Comparison of ENCODE assay signal across 8 mouse cellular contexts in the genomic region with DNA sequence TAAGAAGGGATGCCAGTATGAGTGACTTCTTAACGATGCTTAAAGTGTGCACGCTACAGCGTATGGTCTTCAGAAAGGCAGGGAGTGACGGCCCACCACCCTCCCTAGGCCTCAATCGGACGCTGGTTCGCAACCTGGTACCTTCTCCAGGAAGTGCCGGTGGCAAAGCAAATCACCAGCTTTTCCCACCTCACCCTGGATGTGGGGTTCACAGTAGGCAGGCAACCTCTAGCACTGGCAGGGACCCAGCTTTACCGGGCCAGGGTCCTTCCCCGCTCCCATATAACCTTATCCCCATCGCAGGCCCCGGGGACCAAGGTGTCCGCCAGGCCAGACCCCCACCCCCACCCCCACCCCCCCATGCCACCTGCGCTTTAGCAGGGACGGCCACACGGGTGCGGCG. TPM values are rescaled to one million over a fixed set of nuclear protein-coding genes. Genes with fewer than 3 reads are reported as not detected.
DNase-seq lines count a peak whose midpoint lies in the region; ATAC-seq and TF ChIP-seq lines count a peak whose summit lies in the region.

No protein-coding gene starts in this region.

- peak overlapping the region; percentile 91 for H3K27ac ChIP-seq in gastrocnemius, adult 2 months
- peak overlapping the region; percentile 92 for H3K27ac ChIP-seq in forebrain, embryonic 16.5 days (ENCODE audit: low read length)
- peak overlapping the region; percentile 95 for H3K27ac ChIP-seq in limb, embryonic 10.5 days
- H3K27ac ChIP-seq in midbrain, embryonic 16.5 days (ENCODE audit: low read length): peak overlapping the region; percentile 96

- peak overlapping the region; percentile 89 for H3K9ac ChIP-seq in forebrain, embryonic 16.5 days (replicated peaks; ENCODE audit: low read depth, low read length)
- H3K9ac ChIP-seq in midbrain, embryonic 16.5 days (ENCODE audit: low read depth, low read length): peak overlapping the region; percentile 85

- peaks cover 27% of the 10 kb centered on the region for H3K4me1 ChIP-seq in forebrain, embryonic 16.5 days (replicated peaks; ENCODE audit: control insufficient read depth, insufficient read depth, low read length)
- H3K4me1 ChIP-seq in limb, embryonic 10.5 days: peaks cover 23% of the 10 kb centered on the region
- H3K4me1 ChIP-seq in midbrain, embryonic 16.5 days (ENCODE audit: control insufficient read depth, insufficient read depth, low read length): peaks cover 30% of the 10 kb centered on the region

- H3K27me3 ChIP-seq in forebrain, embryonic 16.5 days (replicated peaks; ENCODE audit: control insufficient read depth, insufficient read depth, low read length): no peaks in the 10 kb centered on the region
- no peaks in the 10 kb centered on the region for H3K27me3 ChIP-seq in limb, embryonic 10.5 days (ENCODE audit: low read depth, poor library complexity, severe bottlenecking)
- H3K27me3 ChIP-seq in midbrain, embryonic 16.5 days (ENCODE audit: control insufficient read depth, insufficient read depth, low read depth, low read length): no peaks in the 10 kb centered on the region

- WGBS in forebrain, embryonic 16.5 days: 0% methylated on average over 17 of the region's 18 CpGs
- WGBS in limb, embryonic 10.5 days: under 1% methylated on average over 18 of the region's 18 CpGs
- 0% methylated on average over 18 of the region's 18 CpGs for WGBS in midbrain, embryonic 16.5 days

- H3K4me2 ChIP-seq in forebrain, embryonic 16.5 days (ENCODE audit: low read length): peak overlapping the region; percentile 50
- peak overlapping the region; percentile 71 for H3K4me2 ChIP-seq in midbrain, embryonic 16.5 days (ENCODE audit: low read length)

- TF ChIP-seq CTCF in gastrocnemius, adult 2 months (IDR thresholded peaks at IDR 0.05): no peak

- H3K36me3 ChIP-seq in forebrain, embryonic 16.5 days (ENCODE audit: control insufficient read depth, insufficient read depth): no peaks in the 10 kb centered on the region
- H3K36me3 ChIP-seq in limb, embryonic 10.5 days: peaks cover 31% of the 10 kb centered on the region
- H3K36me3 ChIP-seq in midbrain, embryonic 16.5 days (ENCODE audit: control insufficient read depth, insufficient read depth, low read length): peaks cover 3% of the 10 kb centered on the region; the same call in 1 of the 2 replicates

- no peaks in the 10 kb centered on the region for H3K9me3 ChIP-seq in forebrain, embryonic 16.5 days (ENCODE audit: control insufficient read depth, low read length)
- no peaks in the 10 kb centered on the region for H3K9me3 ChIP-seq in limb, embryonic 10.5 days (replicated peaks)
- H3K9me3 ChIP-seq in midbrain, embryonic 16.5 days (replicated peaks; ENCODE audit: control insufficient read depth, low read length, poor library complexity, severe bottlenecking): no peaks in the 10 kb centered on the region

- intact Hi-C loops in gastrocnemius, adult 2 months (cut with DNase I): no loop called here

- ATAC-seq in forebrain, embryonic 16.5 days: peak; percentile 54
- peak; percentile 74 for ATAC-seq in midbrain, embryonic 16.5 days

- H3K4me3 ChIP-seq in gastrocnemius, adult 2 months: peak overlapping the region; percentile 81
- H3K4me3 ChIP-seq in forebrain, embryonic 16.5 days (replicated peaks; ENCODE audit: low read length): peak overlapping the region; percentile 63
- H3K4me3 ChIP-seq in limb, embryonic 10.5 days: peak overlapping the region; percentile 92
- H3K4me3 ChIP-seq in midbrain, embryonic 16.5 days (ENCODE audit: low read depth, low read length): peak overlapping the region; percentile 84

- no peak for DNase-seq in gastrocnemius, adult 2 months
- no peak for DNase-seq in gastrocnemius, postnatal 25 days
- peak; percentile 37 to 45 for DNase-seq in spleen, postnatal 10 days (ENCODE audit: low spot score in 2 of 2)
- DNase-seq in spleen, postnatal 36 days (ENCODE audit: low spot score in 2 of 2): no peak
- DNase-seq in limb, embryonic 10.5 days (ENCODE audit: low spot score): no peak
- no peak for DNase-seq in urinary bladder, postnatal 14 days (ENCODE audit: low spot score)

RNA-seq across cellular contexts. Expression of a gene that starts 0.3 kb away (rescaled TPM):
- 10 to 100 TPM; 21.0 to 22.9 TPM for total RNA-seq in gastrocnemius, adult 2 months (2021)
- 10 to 100 TPM; 16.4 to 18.1 TPM for total RNA-seq in gastrocnemius, postnatal 25 days (2021)
- polyA plus RNA-seq in forebrain, embryonic 16.5 days (2015; fragmentation: Nextera tagmentation; extraction: Ambion mirVana): 76.8 and 79.8 TPM in 2 replicates
- 56.9 and 63.2 TPM in 2 replicates for polyA plus RNA-seq in limb, embryonic 10.5 days (2016; fragmentation: Nextera tagmentation; extraction: Ambion mirVana)
- polyA plus RNA-seq in midbrain, embryonic 16.5 days (2015; fragmentation: Nextera tagmentation; extraction: Ambion mirVana): 88.3 and 90.2 TPM in 2 replicates

Comparison
In these comparisons a context has a peak if more than half of its experiments do, and no peak if none do; other contexts are left out.
1. DNase-seq: peak in spleen, postnatal 10 days (2 of 2); none in gastrocnemius, adult 2 months (single experiment), gastrocnemius, postnatal 25 days (single experiment), spleen, postnatal 36 days (0 of 2), limb, embryonic 10.5 days (single experiment) and urinary bladder, postnatal 14 days (single experiment).
2. Peak in every context shown above with its lines, with median percentiles within 50 percentile points of each other: H3K27ac ChIP-seq and H3K4me3 ChIP-seq.